Mouse (Mus musculus) liver, postnatal 0 days (tissue): ENCODE measurements at regions not wholly inside any gene's neighbourhood (a gene's known extent, or its start where the extent isn't known, plus 50 kb on each side); places are given as distances from the start of the nearest gene placed in this dataset.

Source experiments
- CTCF ChIP-seq: sonication (generic); IDR thresholded peaks from 2 replicates; pipeline ENCODE4 v1.5.1; 2016; ENCODE audit warnings: antibody characterized with exemption, low read depth
- EP300 ChIP-seq: IDR thresholded peaks from 2 replicates; pipeline ENCODE4 v1.6.1; 2016; ENCODE audit warnings: antibody characterized with exemption, low read depth, mild to moderate bottlenecking

- TF ChIP-seq CTCF (no peak), EP300 (no peak)
These were observed 90.2 kb downstream of the Mn1 start for GRCm38 (mm10) chr5:111507332-111507731.
